Mouse (Mus musculus) heart, adult 2 months (tissue): ENCODE data around the gene Mgat5.

Experiments
- CTCF ChIP-seq: fragments of 200-600 bp; IDR thresholded peaks from 2 replicates; pipeline ENCODE4 v1.8.1; 2022; ENCODE audit warnings: antibody characterized with exemption, mild to moderate bottlenecking, moderate library complexity
- EP300 ChIP-seq: fragments of 200-500 bp; IDR thresholded peaks from 2 replicates; pipeline ENCODE4 v1.6.1; 2011; ENCODE audit warnings: low read depth, low read length, control low read depth; ENCODE audit not compliant: insufficient read depth
- POLR2A ChIP-seq: fragments of 200-500 bp; IDR thresholded peaks from 2 replicates; pipeline ENCODE4 v1.6.1; 2011; ENCODE audit warnings: mild to moderate bottlenecking, low read depth, low read length, control low read depth; ENCODE audit not compliant: insufficient read depth

DNA sequence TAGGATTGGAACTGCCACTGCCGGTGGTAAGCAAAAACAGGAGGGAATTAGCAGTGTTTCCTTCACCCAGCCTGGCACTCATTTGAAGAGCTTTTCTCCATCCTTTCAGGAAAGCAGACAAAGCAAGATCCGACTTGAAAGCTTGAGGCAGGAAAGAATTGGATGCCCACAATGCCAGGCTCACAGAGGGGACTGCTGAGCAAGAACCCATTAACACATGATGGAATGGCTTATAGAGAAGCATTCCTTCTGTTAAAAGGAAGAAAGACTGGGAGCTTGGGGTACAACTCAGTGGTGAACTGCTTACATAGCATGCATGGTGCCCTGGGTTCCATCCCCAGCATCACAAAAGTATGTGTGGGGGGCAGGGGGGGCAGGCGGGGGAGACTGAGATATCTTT, 80.2 kb downstream of the Mgat5 start:
- no peak for TF ChIP-seq CTCF
- TF ChIP-seq POLR2A, result no peak
- no peak for TF ChIP-seq EP300
